Mouse (Mus musculus): Measurements from ENCODE around the gene Fam78a. TPM values are rescaled to one million over a fixed set of nuclear protein-coding genes. Genes with fewer than 3 reads are reported as not detected.
"Not testable (repeated sequence)": the region's sequence is repeated elsewhere in the genome, so short reads cannot be mapped to it uniquely, and the experiment has no call there.

Gene Fam78a
- polyA plus RNA-seq, 1 experiment from 2014 or later = 0.45 TPM

GRCm38 (mm10) chr2:32047323-32047722 lies 37.3 kb downstream of the Fam78a start:
- no peak overlapping the region for H3K4me2 ChIP-seq (ENCODE audit: low read length)
- no peaks in the 10 kb centered on the region for H3K4me1 ChIP-seq (ENCODE audit: control insufficient read depth, insufficient read depth, low read length)
- H3K9me3 ChIP-seq (replicated peaks; ENCODE audit: control insufficient read depth, low read length, poor library complexity, severe bottlenecking) = no peaks in the 10 kb centered on the region
- H3K36me3 ChIP-seq (ENCODE audit: control insufficient read depth, insufficient read depth, low read length) = peaks cover 29% of the 10 kb centered on the region
- H3K27ac ChIP-seq (ENCODE audit: low read length) = no peak overlapping the region
- H3K4me3 ChIP-seq (ENCODE audit: low read depth, low read length) = no peak overlapping the region
- 88% methylated on average over 10 of the region's 10 CpGs for WGBS
- H3K9ac ChIP-seq (ENCODE audit: low read depth, low read length) = no peak overlapping the region
- H3K27me3 ChIP-seq (ENCODE audit: control insufficient read depth, insufficient read depth, low read depth, low read length) = no peaks in the 10 kb centered on the region
- ATAC-seq = no peak

GRCm38 (mm10) chr2:32046009-32046408 lies 38.6 kb downstream of the Fam78a start:
- H3K9me3 ChIP-seq (replicated peaks; ENCODE audit: control insufficient read depth, low read length, poor library complexity, severe bottlenecking) = no peaks in the 10 kb centered on the region
- peaks cover 20% of the 10 kb centered on the region for H3K36me3 ChIP-seq (ENCODE audit: control insufficient read depth, insufficient read depth, low read length)
- H3K4me3 ChIP-seq (ENCODE audit: low read depth, low read length) = no peak overlapping the region
- H3K9ac ChIP-seq (ENCODE audit: low read depth, low read length) = no peak overlapping the region
- no peak overlapping the region for H3K4me2 ChIP-seq (ENCODE audit: low read length)
- 83% methylated on average over 10 of the region's 10 CpGs for WGBS
- no peaks in the 10 kb centered on the region for H3K4me1 ChIP-seq (ENCODE audit: control insufficient read depth, insufficient read depth, low read length)
- H3K27ac ChIP-seq (ENCODE audit: low read length) = no peak overlapping the region
- no peak for ATAC-seq
- no peaks in the 10 kb centered on the region for H3K27me3 ChIP-seq (ENCODE audit: control insufficient read depth, insufficient read depth, low read depth, low read length)

GRCm38 (mm10) chr2:32045375-32045774 lies 39.3 kb downstream of the Fam78a start:
- H3K27me3 ChIP-seq (ENCODE audit: control insufficient read depth, insufficient read depth, low read depth, low read length) = no peaks in the 10 kb centered on the region
- WGBS = 91% methylated on average over 6 of the region's 6 CpGs
- H3K36me3 ChIP-seq (ENCODE audit: control insufficient read depth, insufficient read depth, low read length) = peaks cover 19% of the 10 kb centered on the region
- no peak overlapping the region for H3K27ac ChIP-seq (ENCODE audit: low read length)
- H3K9me3 ChIP-seq (replicated peaks; ENCODE audit: control insufficient read depth, low read length, poor library complexity, severe bottlenecking) = no peaks in the 10 kb centered on the region
- ATAC-seq = no peak
- no peak overlapping the region for H3K9ac ChIP-seq (ENCODE audit: low read depth, low read length)
- no peak overlapping the region for H3K4me2 ChIP-seq (ENCODE audit: low read length)
- no peak overlapping the region for H3K4me3 ChIP-seq (ENCODE audit: low read depth, low read length)
- H3K4me1 ChIP-seq (ENCODE audit: control insufficient read depth, insufficient read depth, low read length) = no peaks in the 10 kb centered on the region

GRCm38 (mm10) chr2:32043836-32044235 lies 40.8 kb downstream of the Fam78a start:
- no peak overlapping the region for H3K27ac ChIP-seq (ENCODE audit: low read length)
- peaks cover 29% of the 10 kb centered on the region for H3K36me3 ChIP-seq (ENCODE audit: control insufficient read depth, insufficient read depth, low read length)
- H3K4me2 ChIP-seq (ENCODE audit: low read length) = no peak overlapping the region
- H3K9ac ChIP-seq (ENCODE audit: low read depth, low read length) = no peak overlapping the region
- no peak for ATAC-seq
- no peak overlapping the region for H3K4me3 ChIP-seq (ENCODE audit: low read depth, low read length)
- H3K27me3 ChIP-seq (ENCODE audit: control insufficient read depth, insufficient read depth, low read depth, low read length) = no peaks in the 10 kb centered on the region
- 71% methylated on average over 5 of the region's 5 CpGs for WGBS
- no peaks in the 10 kb centered on the region for H3K9me3 ChIP-seq (replicated peaks; ENCODE audit: control insufficient read depth, low read length, poor library complexity, severe bottlenecking)
- no peaks in the 10 kb centered on the region for H3K4me1 ChIP-seq (ENCODE audit: control insufficient read depth, insufficient read depth, low read length)

- 89% methylated on average over 2 of the region's 2 CpGs for WGBS
Observed at GRCm38 (mm10) chr2:32041087-32041486, 43.6 kb downstream of the Fam78a start.

GRCm38 (mm10) chr2:32040646-32041045 lies 44.0 kb downstream of the Fam78a start:
- 92% methylated on average over 9 of the region's 9 CpGs for WGBS
- peaks cover 37% of the 10 kb centered on the region for H3K36me3 ChIP-seq (ENCODE audit: control insufficient read depth, insufficient read depth, low read length)
- H3K9me3 ChIP-seq (replicated peaks; ENCODE audit: control insufficient read depth, low read length, poor library complexity, severe bottlenecking); H3K4me2 ChIP-seq (ENCODE audit: low read length); H3K27ac ChIP-seq (ENCODE audit: low read length); H3K27me3 ChIP-seq (ENCODE audit: control insufficient read depth, insufficient read depth, low read depth, low read length); ATAC-seq; H3K4me1 ChIP-seq (ENCODE audit: control insufficient read depth, insufficient read depth, low read length); H3K4me3 ChIP-seq (ENCODE audit: low read depth, low read length); H3K9ac ChIP-seq (ENCODE audit: low read depth, low read length): not testable (repeated sequence)

More at GRCm38 (mm10) chr2:32041087-32041486, 43.6 kb downstream of the Fam78a start:
- no peak for ATAC-seq
- no peaks in the 10 kb centered on the region for H3K27me3 ChIP-seq (ENCODE audit: control insufficient read depth, insufficient read depth, low read depth, low read length)
- no peak overlapping the region for H3K4me2 ChIP-seq (ENCODE audit: low read length)
- no peak overlapping the region for H3K4me3 ChIP-seq (ENCODE audit: low read depth, low read length)
- H3K27ac ChIP-seq (ENCODE audit: low read length) = no peak overlapping the region
- no peaks in the 10 kb centered on the region for H3K9me3 ChIP-seq (replicated peaks; ENCODE audit: control insufficient read depth, low read length, poor library complexity, severe bottlenecking)
- no peak overlapping the region for H3K9ac ChIP-seq (ENCODE audit: low read depth, low read length)
- peaks cover 37% of the 10 kb centered on the region for H3K36me3 ChIP-seq (ENCODE audit: control insufficient read depth, insufficient read depth, low read length)
- H3K4me1 ChIP-seq (ENCODE audit: control insufficient read depth, insufficient read depth, low read length) = no peaks in the 10 kb centered on the region

- Histone ChIP-seq H3K9ac (ENCODE audit: low read depth, low read length) (no peak overlapping the region), H3K4me2 (ENCODE audit: low read length) (no peak overlapping the region), H3K36me3 (ENCODE audit: control insufficient read depth, insufficient read depth, low read length) (peaks cover 42% of the 10 kb centered on the region), H3K4me3 (ENCODE audit: low read depth, low read length) (no peak overlapping the region), H3K4me1 (ENCODE audit: control insufficient read depth, insufficient read depth, low read length) (no peaks in the 10 kb centered on the region), H3K9me3 (replicated peaks; ENCODE audit: control insufficient read depth, low read length, poor library complexity, severe bottlenecking) (no peaks in the 10 kb centered on the region), H3K27ac (ENCODE audit: low read length) (no peak overlapping the region), H3K27me3 (ENCODE audit: control insufficient read depth, insufficient read depth, low read depth, low read length) (no peaks in the 10 kb centered on the region)
- 80% methylated on average over 8 of the region's 8 CpGs for WGBS
- no peak for ATAC-seq
Observed at GRCm38 (mm10) chr2:32038661-32039081, 46.0 kb downstream of the Fam78a start.

GRCm38 (mm10) chr2:32037279-32037858 lies 47.3 kb downstream of the Fam78a start:
- H3K27ac ChIP-seq (ENCODE audit: low read length) = no peak overlapping the region
- no peaks in the 10 kb centered on the region for H3K27me3 ChIP-seq (ENCODE audit: control insufficient read depth, insufficient read depth, low read depth, low read length)
- no peak overlapping the region for H3K4me2 ChIP-seq (ENCODE audit: low read length)
- ATAC-seq = no peak
- WGBS = 84% methylated on average over 6 of the region's 6 CpGs
- peaks cover 51% of the 10 kb centered on the region for H3K36me3 ChIP-seq (ENCODE audit: control insufficient read depth, insufficient read depth, low read length)
- H3K4me1 ChIP-seq (ENCODE audit: control insufficient read depth, insufficient read depth, low read length) = no peaks in the 10 kb centered on the region
- no peak overlapping the region for H3K4me3 ChIP-seq (ENCODE audit: low read depth, low read length)
- H3K9ac ChIP-seq (ENCODE audit: low read depth, low read length) = no peak overlapping the region
- H3K9me3 ChIP-seq (replicated peaks; ENCODE audit: control insufficient read depth, low read length, poor library complexity, severe bottlenecking) = no peaks in the 10 kb centered on the region

GRCm38 (mm10) chr2:32034206-32034605 lies 50.5 kb downstream of the Fam78a start:
- 98% methylated on average over 6 of the region's 6 CpGs for WGBS
- no peak overlapping the region for H3K27ac ChIP-seq (ENCODE audit: low read length)

More at GRCm38 (mm10) chr2:32034206-32034605, 50.5 kb downstream of the Fam78a start:
- Histone ChIP-seq H3K9ac (ENCODE audit: low read depth, low read length) (no peak overlapping the region), H3K4me1 (ENCODE audit: control insufficient read depth, insufficient read depth, low read length) (no peaks in the 10 kb centered on the region), H3K36me3 (ENCODE audit: control insufficient read depth, insufficient read depth, low read length) (peaks cover 54% of the 10 kb centered on the region), H3K9me3 (replicated peaks; ENCODE audit: control insufficient read depth, low read length, poor library complexity, severe bottlenecking) (no peaks in the 10 kb centered on the region), H3K27me3 (ENCODE audit: control insufficient read depth, insufficient read depth, low read depth, low read length) (no peaks in the 10 kb centered on the region), H3K4me2 (ENCODE audit: low read length) (no peak overlapping the region), H3K4me3 (ENCODE audit: low read depth, low read length) (no peak overlapping the region)
- ATAC-seq = no peak

Data from midbrain, embryonic 16.5 days (tissue).